Mouse (Mus musculus) hindlimb bud, embryonic 11.5 days (tissue): ENCODE measurements at regions not wholly inside any gene's neighbourhood (a gene's known extent, or its start where the extent isn't known, plus 50 kb on each side); places are given as distances from the start of the nearest gene placed in this dataset.
A peak's percentile ranks its signal among the peaks of the same experiment; 100 is the strongest.
"Not testable (repeated sequence)": the region's sequence is repeated elsewhere in the genome, so short reads cannot be mapped to it uniquely, and the experiment has no call there.

ENCODE experiments used
- DNase-seq: peaks from one replicate; pipeline ENCODE4 v3.0.0-alpha.2; 2012; ENCODE audit warnings: low read depth, low spot score; ENCODE audit errors: extremely low spot score

- DNase-seq, result not testable (repeated sequence)
These were observed 79.6 kb downstream of the Gm10715 start for GRCm38 (mm10) chr9:3116311-3116710.

GRCm38 (mm10) chr9:3161181-3161580 lies 124.5 kb downstream of the Gm10715 start:
- DNase-seq, result no peak

- DNase-seq, result no peak
These were observed 147.7 kb downstream of the Gm10715 start for GRCm38 (mm10) chr9:3184343-3184742.

GRCm38 (mm10) chr9:3199151-3200018 lies 135.6 kb upstream of the Alkbh8 start:
- DNase-seq, result no peak

- not testable (repeated sequence) for DNase-seq
These were observed 135.0 kb upstream of the Alkbh8 start for GRCm38 (mm10) chr9:3200019-3200347.

GRCm38 (mm10) chr9:3208120-3208519 lies 126.8 kb upstream of the Alkbh8 start:
- DNase-seq, result not testable (repeated sequence)

- peak; percentile 100 for DNase-seq
These were observed 76.3 kb upstream of the Alkbh8 start for GRCm38 (mm10) chr9:3258396-3259300.

GRCm38 (mm10) chr9:3260181-3260580 lies 74.8 kb upstream of the Alkbh8 start:
- DNase-seq, result peak; percentile 47

- DNase-seq, result no peak
These were observed 74.1 kb upstream of the Alkbh8 start for GRCm38 (mm10) chr9:3260860-3261259.

- DNase-seq, result no peak
These were observed 70.5 kb upstream of the Alkbh8 start for GRCm38 (mm10) chr9:3264467-3264866.

- DNase-seq, result not testable (repeated sequence)
These were observed 54.4 kb upstream of the Alkbh8 start for GRCm38 (mm10) chr9:3280496-3280895.

GRCm38 (mm10) chr9:3281906-3282305 lies 53.0 kb upstream of the Alkbh8 start:
- DNase-seq, result not testable (repeated sequence)

GRCm38 (mm10) chr9:3283381-3283780 lies 51.6 kb upstream of the Alkbh8 start:
- not testable (repeated sequence) for DNase-seq
